Mouse (Mus musculus) limb, embryonic 14.5 days (tissue): ENCODE measurements at regions not wholly inside any gene's neighbourhood (a gene's known extent, or its start where the extent isn't known, plus 50 kb on each side); places are given as distances from the start of the nearest gene placed in this dataset.

Source experiments
- ATAC-seq: fragments of 200-750 bp; cut with Nextera tagmentation; 2 replicates; pipeline ENCODE4 v1.8.0; 2017; ENCODE audit warnings: low read depth, moderate number of reproducible peaks, moderate TSS enrichment; ENCODE audit not compliant: low FRiP score
- DNase-seq: peaks from one replicate; pipeline ENCODE4 v3.0.0-alpha.2; 2015; ENCODE audit warnings: low spot score
- H3K27ac ChIP-seq: fragments of 300-500 bp; sonication (generic); replicated peaks from 2 replicates; pipeline ENCODE4 v1.5.1; 2014; ENCODE audit warnings: low read depth, mild to moderate bottlenecking, low read length, moderate library complexity, mixed read lengths
- H3K27me3 ChIP-seq: fragments of 300-500 bp; sonication (generic); 2 replicates; pipeline ENCODE4 v1.6.1; 2014; ENCODE audit warnings: low read length, mixed read lengths; ENCODE audit not compliant: control insufficient read depth, insufficient read depth
- H3K36me3 ChIP-seq: fragments of 300-500 bp; sonication (generic); 2 replicates; pipeline ENCODE4 v1.6.1; 2014; ENCODE audit warnings: mild to moderate bottlenecking, low read length, moderate library complexity, mixed read lengths; ENCODE audit not compliant: control insufficient read depth, insufficient read depth
- H3K4me1 ChIP-seq: fragments of 300-500 bp; sonication (generic); 2 replicates; pipeline ENCODE4 v1.6.1; 2014; ENCODE audit warnings: antibody characterized with exemption, low read length, mixed read lengths; ENCODE audit not compliant: control insufficient read depth, insufficient read depth
- H3K4me2 ChIP-seq: fragments of 300-500 bp; sonication (generic); replicated peaks from 2 replicates; pipeline ENCODE4 v1.6.1; 2014; ENCODE audit warnings: low read depth, mild to moderate bottlenecking, low read length, moderate library complexity; ENCODE audit not compliant: severe bottlenecking
- H3K4me3 ChIP-seq: fragments of 300-500 bp; sonication (generic); replicated peaks from 2 replicates; pipeline ENCODE4 v1.5.1; 2014; ENCODE audit warnings: low read length
- H3K9ac ChIP-seq: fragments of 300-500 bp; sonication (generic); 2 replicates; pipeline ENCODE4 v1.6.1; 2014; ENCODE audit warnings: mild to moderate bottlenecking, low read depth, low read length, moderate library complexity; ENCODE audit not compliant: severe bottlenecking
- H3K9me3 ChIP-seq: fragments of 300-500 bp; sonication (generic); 2 replicates; pipeline ENCODE4 v1.6.1; 2016; ENCODE audit warnings: low read length; ENCODE audit not compliant: control insufficient read depth
- POLR2A ChIP-seq: fragments of 200-500 bp; IDR thresholded peaks from 2 replicates; pipeline ENCODE4 v1.8.0; 2012; ENCODE audit warnings: inconsistent platforms, mild to moderate bottlenecking, moderate library complexity, borderline replicate concordance; ENCODE audit not compliant: insufficient read depth, insufficient read length; ENCODE audit errors: extremely low read depth
- WGBS: fragments of 180-500 bp; shearing (Covaris S2); extraction: QIAGEN DNeasy Blood & Tissue Kit; methylation state at CpG from one replicate; pipeline ENCODE4 v1.1.7; 2014; 5-methylcytosine and 5-hydroxymethylcytosine counted together

DNA sequence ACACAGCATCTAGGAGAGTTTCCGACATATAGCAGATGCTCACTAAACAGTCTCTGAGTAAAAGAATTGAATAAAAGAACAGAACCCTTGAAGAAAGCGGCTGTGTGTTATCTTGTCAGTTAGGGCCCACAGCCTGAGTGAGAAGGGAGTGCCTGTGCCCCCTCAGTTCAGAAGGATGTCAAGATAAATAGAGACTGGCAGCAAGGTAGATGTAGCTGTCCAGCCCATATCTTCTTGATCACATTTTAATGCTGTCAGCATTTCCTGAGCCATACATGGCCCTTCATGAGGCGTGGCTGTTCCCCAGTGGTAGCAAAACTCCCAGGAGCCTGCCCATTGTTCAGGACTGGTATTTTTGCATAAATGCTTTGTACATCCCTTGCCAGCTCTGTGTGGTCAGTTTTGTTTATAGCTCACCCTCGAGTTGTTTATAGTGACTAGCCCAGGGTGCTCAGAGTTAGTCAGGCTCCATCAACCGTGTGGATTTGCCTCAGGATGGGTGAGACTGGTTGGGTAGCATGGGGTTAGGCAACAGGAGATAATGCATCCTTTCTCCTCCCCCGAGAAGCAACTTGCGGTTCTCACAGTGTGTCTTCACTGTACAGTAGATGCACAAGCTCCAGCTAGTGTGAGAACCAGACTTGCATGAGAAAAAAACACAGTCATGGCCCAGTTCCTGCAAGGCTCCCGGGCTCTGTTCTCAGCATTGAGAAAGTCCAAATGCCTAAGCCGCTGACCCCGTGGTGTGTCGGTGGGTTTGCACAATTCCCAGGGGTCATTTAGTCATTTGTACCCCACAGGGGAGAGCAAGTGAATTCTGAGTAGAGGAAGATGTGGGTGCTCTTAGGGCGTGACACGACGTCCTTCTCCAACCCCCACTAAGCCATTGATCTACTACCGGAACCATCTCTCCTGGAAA, 216.1 kb upstream of the Map3k1 start:
- no peak for DNase-seq
- no peak overlapping the region for H3K4me2 ChIP-seq
- no peaks in the 10 kb centered on the region for H3K9me3 ChIP-seq
- ATAC-seq, result no peak
- no peaks in the 10 kb centered on the region for H3K27me3 ChIP-seq
- H3K4me3 ChIP-seq, result no peak overlapping the region
- H3K4me1 ChIP-seq, result no peaks in the 10 kb centered on the region; the same call in 1 of the 2 replicates
- H3K27ac ChIP-seq, result no peak overlapping the region
- no peaks in the 10 kb centered on the region for H3K36me3 ChIP-seq
- no peak overlapping the region for H3K9ac ChIP-seq
- no peak for TF ChIP-seq POLR2A
- 86% methylated on average over 15 of the region's 15 CpGs for WGBS

DNA sequence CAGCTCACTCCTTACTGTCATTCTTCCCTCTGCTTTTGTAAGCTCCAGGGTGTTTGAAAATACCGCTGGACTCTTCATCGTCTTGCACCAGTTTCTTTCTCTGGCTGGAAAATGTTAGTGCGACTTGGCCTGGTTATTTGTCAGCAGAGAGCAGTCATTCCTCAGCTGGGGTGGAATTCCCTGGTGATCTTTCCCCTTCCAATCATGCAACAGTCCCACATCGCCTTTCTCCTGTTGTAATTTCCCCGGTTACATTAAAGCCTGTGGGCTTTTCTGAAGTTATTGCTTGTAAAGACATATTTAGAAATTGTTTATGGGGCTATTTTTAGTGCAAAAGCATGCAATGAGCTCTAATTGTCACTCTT, 216.8 kb upstream of the Map3k1 start:
- WGBS, result 57% methylated on average over 5 of the region's 5 CpGs
- no peak for TF ChIP-seq POLR2A

DNA sequence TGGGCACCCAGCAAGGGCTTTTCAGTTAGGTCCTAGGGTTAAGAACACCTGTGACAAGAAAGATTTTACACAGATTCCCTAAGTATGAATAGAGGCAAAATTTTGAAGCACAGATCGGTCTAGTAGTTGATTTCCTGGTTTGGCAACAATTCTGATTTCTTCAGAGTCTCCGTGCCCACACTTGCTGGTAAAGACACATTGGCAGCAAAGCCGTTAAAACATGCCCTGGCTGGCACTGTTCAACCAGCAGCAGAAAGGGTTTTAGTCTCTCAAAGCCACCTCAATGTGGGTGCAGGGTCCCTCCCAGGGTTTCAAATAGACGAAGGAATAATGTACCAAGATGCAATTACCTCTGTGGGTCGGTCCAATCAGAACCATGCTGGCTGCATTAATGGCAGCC, 218.9 kb upstream of the Map3k1 start:
- Histone ChIP-seq H3K9ac (no peak overlapping the region), H3K27ac (no peak overlapping the region), H3K4me1 (no peaks in the 10 kb centered on the region; the same call in 1 of the 2 replicates), H3K9me3 (no peaks in the 10 kb centered on the region), H3K4me2 (no peak overlapping the region), H3K36me3 (no peaks in the 10 kb centered on the region), H3K27me3 (no peaks in the 10 kb centered on the region), H3K4me3 (no peak overlapping the region)
- DNase-seq (no peak), ATAC-seq (no peak)
- WGBS, result 89% methylated on average over 5 of the region's 5 CpGs
- TF ChIP-seq POLR2A, result no peak

More for the DNA sequence above, 216.8 kb upstream of the Map3k1 start:
- Histone ChIP-seq H3K27me3 (no peaks in the 10 kb centered on the region), H3K27ac (no peak overlapping the region), H3K36me3 (no peaks in the 10 kb centered on the region), H3K9me3 (no peaks in the 10 kb centered on the region), H3K4me1 (no peaks in the 10 kb centered on the region; the same call in 1 of the 2 replicates), H3K9ac (no peak overlapping the region), H3K4me3 (no peak overlapping the region), H3K4me2 (no peak overlapping the region)
- ATAC-seq (no peak), DNase-seq (no peak)

DNA sequence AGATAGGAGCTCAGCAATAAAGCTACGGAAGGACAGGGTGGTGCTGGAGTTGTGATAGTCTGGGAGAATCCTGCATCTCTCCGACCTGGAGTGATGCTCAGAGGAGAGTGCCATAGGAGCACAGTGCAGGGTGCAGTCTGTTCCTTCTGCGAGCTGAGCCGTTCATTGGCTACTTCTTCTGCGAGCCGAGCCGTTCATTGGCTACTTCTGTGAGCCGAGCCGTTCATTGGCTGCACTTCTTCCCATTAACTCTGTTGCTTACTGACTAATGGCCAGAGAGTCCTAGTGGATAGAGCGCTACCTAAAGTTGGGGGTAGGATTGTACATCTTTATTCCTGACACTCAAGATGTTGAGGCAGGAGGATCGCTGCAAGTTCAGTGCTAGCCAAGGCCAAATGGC, 222.3 kb upstream of the Map3k1 start:
- DNase-seq (no peak), ATAC-seq (no peak)
- Histone ChIP-seq H3K4me2 (no peak overlapping the region), H3K4me3 (no peak overlapping the region), H3K27ac (no peak overlapping the region), H3K4me1 (no peaks in the 10 kb centered on the region; the same call in 1 of the 2 replicates), H3K27me3 (no peaks in the 10 kb centered on the region), H3K9me3 (no peaks in the 10 kb centered on the region), H3K9ac (no peak overlapping the region), H3K36me3 (no peaks in the 10 kb centered on the region)
- WGBS, result 83% methylated on average over 11 of the region's 11 CpGs
- TF ChIP-seq POLR2A, result no peak

DNA sequence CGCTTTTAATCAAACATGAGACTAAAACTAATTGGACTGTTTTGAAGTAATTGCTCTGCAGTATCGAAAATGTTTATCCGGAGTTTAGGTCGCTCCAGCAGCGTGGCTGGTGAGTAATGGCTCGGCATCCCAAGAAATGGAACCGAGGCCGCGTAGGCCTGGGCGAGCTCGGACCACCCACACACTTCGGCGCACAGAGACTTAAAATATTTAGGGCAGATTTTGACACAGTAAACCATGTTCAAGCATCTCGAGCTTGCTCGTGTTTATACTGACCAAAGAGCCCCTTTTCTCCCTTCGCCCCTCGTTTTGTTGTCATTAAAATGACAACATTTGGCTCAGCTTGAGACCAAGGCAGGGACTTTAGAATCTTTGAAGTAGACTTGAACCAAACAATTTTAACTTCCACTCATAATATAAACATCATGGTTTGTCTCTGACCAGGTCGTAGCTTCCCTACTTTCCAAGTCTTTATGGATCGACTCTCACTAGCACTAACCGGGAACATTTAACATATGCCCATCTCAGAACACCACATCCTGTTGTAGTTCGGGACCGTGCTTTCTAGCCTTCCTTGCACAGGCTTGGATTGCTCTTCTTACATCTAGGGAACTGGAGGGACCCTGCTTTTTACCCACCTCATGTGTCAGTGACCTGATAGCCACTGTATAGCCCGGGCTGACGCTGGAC, 223.0 kb upstream of the Map3k1 start:
- WGBS, result 81% methylated on average over 24 of the region's 24 CpGs
- no peaks in the 10 kb centered on the region for H3K36me3 ChIP-seq
- no peak for TF ChIP-seq POLR2A
- H3K27me3 ChIP-seq, result no peaks in the 10 kb centered on the region
- no peak overlapping the region for H3K9ac ChIP-seq
- H3K9me3 ChIP-seq, result no peaks in the 10 kb centered on the region
- H3K4me2 ChIP-seq, result no peak overlapping the region
- DNase-seq, result no peak
- ATAC-seq, result no peak
- no peak overlapping the region for H3K4me3 ChIP-seq
- H3K27ac ChIP-seq, result no peak overlapping the region
- no peaks in the 10 kb centered on the region; the same call in 1 of the 2 replicates for H3K4me1 ChIP-seq
